Mouse (Mus musculus) thymus, adult 2 months (tissue): ENCODE data around the gene Golph3. TPM values are rescaled to one million over a fixed set of nuclear protein-coding genes. Genes with fewer than 3 reads are reported as not detected.

Source experiments
- DNase-seq: peaks from one replicate; pipeline ENCODE4 v3.0.0; 2021
- H3K27ac ChIP-seq: fragments of 200-500 bp; 2 replicates; pipeline ENCODE4 v1.5.1; 2012; ENCODE audit warnings: low read length, control low read depth; ENCODE audit not compliant: control insufficient read depth, insufficient read depth
- H3K27me3 ChIP-seq: fragments of 200-500 bp; 2 replicates; pipeline ENCODE4 v1.6.1; 2012; ENCODE audit warnings: mild to moderate bottlenecking, low read length, moderate library complexity, mixed read lengths; ENCODE audit not compliant: control insufficient read depth, insufficient read depth
- H3K36me3 ChIP-seq: fragments of 200-500 bp; 2 replicates; pipeline ENCODE4 v1.6.1; 2012; ENCODE audit warnings: mild to moderate bottlenecking, low read length, moderate library complexity; ENCODE audit not compliant: control insufficient read depth, insufficient read depth
- H3K4me1 ChIP-seq: fragments of 200-500 bp; replicated peaks from 2 replicates; pipeline ENCODE4 v1.6.1; 2012; ENCODE audit warnings: low read length; ENCODE audit not compliant: control insufficient read depth, insufficient read depth
- H3K4me3 ChIP-seq: fragments of 200-500 bp; 2 replicates; pipeline ENCODE4 v1.5.1; 2012; ENCODE audit warnings: mild to moderate bottlenecking, low read length, control low read depth, moderate library complexity; ENCODE audit not compliant: control insufficient read depth, insufficient read depth
- CTCF ChIP-seq: fragments of 200-500 bp; IDR thresholded peaks from 2 replicates; pipeline ENCODE4 v1.5.1; 2012; ENCODE audit warnings: mild to moderate bottlenecking, control low read depth, low read length, moderate library complexity, borderline replicate concordance; ENCODE audit not compliant: control insufficient read depth, poor library complexity, insufficient read depth; ENCODE audit errors: extremely low read depth
- POLR2A ChIP-seq: fragments of 200-500 bp; IDR thresholded peaks from 2 replicates; pipeline ENCODE4 v1.6.1; 2012; ENCODE audit warnings: mild to moderate bottlenecking, low read length, control low read depth, moderate library complexity; ENCODE audit not compliant: control insufficient read depth, poor library complexity, insufficient read depth; ENCODE audit errors: extremely low read depth
- WGBS: fragments of 180-500 bp; shearing (Covaris S2); methylation state at CpG from one replicate; pipeline ENCODE4 v1.1.7; 2018; 5-methylcytosine and 5-hydroxymethylcytosine counted together
- polyA plus RNA-seq: library from polyadenylated mRNA; depleted of rRNA; stranded (reverse); fragments of >200 nt; gene quantifications from 2 replicates; pipeline ENCODE4 v1.2.3, GENCODE M21; 2012

The Golph3 gene
- polyA plus RNA-seq, 1 experiment, result 95.5 TPM

- H3K36me3 ChIP-seq, result no peaks in the 10 kb centered on the region
- peak; percentile 59 for DNase-seq
- peak within 1 kb of the TSS; percentile 83 for H3K4me3 ChIP-seq
- WGBS, result under 1% methylated on average over 70 of the region's 70 CpGs
- peak within 1 kb of the TSS; percentile 38; the same call in 1 of the 2 replicates for H3K27ac ChIP-seq
- TF ChIP-seq CTCF (0 out of 2 replicates have a peak, but pooled peaks have one; percentile 12), POLR2A (no peak)
- peaks cover 2% of the 10 kb centered on the region for H3K4me1 ChIP-seq
- peaks cover 2% of the 10 kb centered on the region; the same call in 1 of the 2 replicates for H3K27me3 ChIP-seq
These were observed 755 bp downstream of the Golph3 start, which contains the start of gene 1810049J17Rik for GRCm38 (mm10) chr15:12321788-12322621. 1810049J17Rik (minus strand) TSS chr15:12321899.

- Histone ChIP-seq H3K4me1 (peaks cover 2% of the 10 kb centered on the region), H3K27ac (no peak overlapping the region), H3K27me3 (peaks cover 2% of the 10 kb centered on the region; the same call in 1 of the 2 replicates), H3K36me3 (no peaks in the 10 kb centered on the region), H3K4me3 (peak overlapping the region; percentile 83; the same call in 1 of the 2 replicates)
- DNase-seq, result no peak
- no peak for TF ChIP-seq POLR2A
- TF ChIP-seq CTCF, result no peak
- WGBS, result 14% methylated on average over 9 of the region's 9 CpGs
These were observed 1.6 kb downstream of the Golph3 start for GRCm38 (mm10) chr15:12322676-12323402.

- Histone ChIP-seq H3K4me3 (no peak overlapping the region), H3K4me1 (peaks cover 2% of the 10 kb centered on the region), H3K27me3 (peaks cover 2% of the 10 kb centered on the region; the same call in 1 of the 2 replicates), H3K36me3 (no peaks in the 10 kb centered on the region), H3K27ac (no peak overlapping the region)
- no peak for DNase-seq
- 96% methylated on average over 1 of the region's 1 CpGs for WGBS
- TF ChIP-seq POLR2A, result no peak
- no peak for TF ChIP-seq CTCF
These were observed 3.1 kb downstream of the Golph3 start for GRCm38 (mm10) chr15:12324326-12324725.

- no peaks in the 10 kb centered on the region for H3K36me3 ChIP-seq
- H3K4me3 ChIP-seq, result no peak overlapping the region
- H3K27me3 ChIP-seq, result no peaks in the 10 kb centered on the region
- no peaks in the 10 kb centered on the region; the same call in 1 of the 2 replicates for H3K4me1 ChIP-seq
- H3K27ac ChIP-seq, result no peak overlapping the region
- no peak for TF ChIP-seq POLR2A
- no peak for TF ChIP-seq CTCF
- WGBS, result 94% methylated on average over 3 of the region's 3 CpGs
- DNase-seq, result no peak
These were observed 9.1 kb downstream of the Golph3 start for GRCm38 (mm10) chr15:12330389-12330788.

GRCm38 (mm10) chr15:12330892-12331291 is 9.6 kb downstream of the Golph3 start:
- Histone ChIP-seq H3K4me3 (no peak overlapping the region), H3K27ac (no peak overlapping the region), H3K4me1 (no peaks in the 10 kb centered on the region), H3K27me3 (no peaks in the 10 kb centered on the region), H3K36me3 (no peaks in the 10 kb centered on the region)
- TF ChIP-seq POLR2A (no peak), CTCF (no peak)
- DNase-seq, result no peak

- Histone ChIP-seq H3K4me3 (no peak overlapping the region), H3K27ac (no peak overlapping the region), H3K4me1 (no peaks in the 10 kb centered on the region), H3K36me3 (no peaks in the 10 kb centered on the region), H3K27me3 (no peaks in the 10 kb centered on the region)
- DNase-seq, result no peak
- TF ChIP-seq POLR2A (no peak), CTCF (no peak)
- 97% methylated on average over 1 of the region's 1 CpGs for WGBS
These were observed 10.1 kb downstream of the Golph3 start for GRCm38 (mm10) chr15:12331300-12331699.
